Mouse (Mus musculus) ZHBTc4 (cell line): ENCODE results near the gene Anapc1.
"Not testable (repeated sequence)": the region's sequence is repeated elsewhere in the genome, so short reads cannot be mapped to it uniquely, and the experiment has no call there.

Source experiments
- DNase-seq: peaks from one replicate; pipeline ENCODE4 v3.0.0-alpha.2; 2011; ENCODE audit warnings: low read depth, low spot score

The Anapc1 gene

DNA sequence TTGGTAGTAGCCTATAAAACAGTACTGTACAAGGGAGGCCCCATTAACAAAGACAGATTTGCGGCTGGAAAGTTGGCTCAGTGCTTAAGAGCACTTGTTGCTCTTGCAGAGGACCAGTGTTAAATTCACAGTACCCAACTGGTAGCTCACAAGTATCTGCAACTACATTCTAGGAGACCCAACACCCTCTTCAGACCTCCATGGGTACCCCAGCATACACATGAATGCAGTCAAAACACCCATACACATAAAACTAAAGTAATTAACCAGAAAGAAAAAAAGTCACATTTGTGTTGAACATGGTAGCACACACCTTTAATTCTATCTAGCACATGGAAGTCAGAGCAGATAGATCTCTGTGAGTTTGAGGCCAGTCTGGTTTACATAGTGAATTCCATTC is 9.9 kb upstream of the Anapc1 start:
- no peak for DNase-seq

DNA sequence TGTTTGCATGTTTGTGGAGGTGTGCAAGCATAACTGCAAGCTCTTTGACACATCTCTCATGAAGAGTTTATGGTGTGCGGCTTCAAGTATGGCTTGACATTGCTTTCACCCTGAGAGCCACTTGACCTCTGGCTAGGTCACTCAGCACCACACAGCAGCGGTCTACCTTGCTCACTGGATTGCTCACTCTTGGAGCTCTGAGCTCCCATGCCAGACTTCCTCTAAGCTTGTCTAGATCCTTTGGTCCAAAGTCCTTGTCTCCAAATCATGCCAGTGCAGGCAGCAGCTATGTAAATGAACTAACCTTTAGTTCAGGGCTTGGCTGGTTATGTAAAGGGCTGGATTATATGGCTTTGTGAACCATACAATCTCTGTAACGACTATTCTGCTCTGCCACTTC is 9.2 kb upstream of the Anapc1 start:
- DNase-seq: no peak

DNA sequence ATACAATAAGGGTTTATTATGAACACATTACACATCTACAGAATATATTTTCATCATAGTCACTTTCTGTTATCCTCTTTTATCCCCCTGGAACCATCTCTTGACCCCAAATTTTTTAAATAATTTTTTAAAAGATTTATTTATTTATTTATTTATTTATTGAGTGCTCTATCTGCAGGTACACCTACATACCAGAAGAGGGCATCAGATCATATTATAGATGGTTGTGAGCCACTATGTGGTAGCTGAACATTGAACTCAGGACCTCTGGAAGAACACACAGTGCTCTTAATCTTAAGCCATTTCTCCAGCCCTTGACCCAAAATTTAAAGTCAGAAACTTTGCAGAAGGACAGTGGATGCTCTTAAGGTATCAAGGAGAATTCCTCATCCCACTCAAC is 7.4 kb upstream of the Anapc1 start:
- no peak for DNase-seq

DNA sequence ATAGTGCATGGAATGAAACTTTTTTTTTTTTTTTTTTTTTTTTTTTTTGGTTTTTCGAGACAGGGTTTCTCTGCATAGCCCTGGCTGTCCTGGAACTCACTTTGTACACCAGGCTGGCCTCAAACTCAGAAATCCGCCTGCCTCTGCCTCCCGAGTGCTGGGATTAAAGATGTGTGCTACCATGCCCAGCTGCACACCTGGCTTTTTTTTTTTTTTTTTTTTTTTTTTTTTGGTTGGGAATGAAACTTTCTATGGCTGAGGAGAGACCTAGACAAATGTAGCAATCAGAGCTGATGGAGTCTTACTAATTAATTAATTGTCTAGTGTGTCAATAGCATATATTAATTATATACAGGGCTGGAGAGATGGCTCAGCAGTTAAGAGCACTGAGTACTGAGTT is 6.6 kb upstream of the Anapc1 start:
- not testable (repeated sequence) for DNase-seq

DNA sequence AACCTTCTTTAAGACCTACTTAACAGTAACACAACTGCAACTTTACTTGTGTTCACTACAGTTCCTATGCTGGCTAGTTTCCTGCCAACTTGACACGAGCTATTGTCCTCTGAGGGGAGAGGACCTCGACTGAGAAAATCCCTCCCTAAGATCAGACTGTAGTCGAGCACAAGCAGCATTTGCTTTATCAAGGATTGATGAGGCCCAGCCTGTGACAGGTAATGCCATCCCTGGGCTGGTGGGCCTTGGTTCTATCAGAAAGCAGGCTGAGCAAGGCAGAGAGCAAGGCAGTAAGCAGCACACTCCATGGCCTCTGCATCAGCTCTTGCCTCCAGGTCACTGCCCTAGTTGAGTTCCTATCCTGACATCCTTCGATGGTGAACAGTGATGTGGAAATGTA is 6.0 kb upstream of the Anapc1 start:
- no peak for DNase-seq

DNA sequence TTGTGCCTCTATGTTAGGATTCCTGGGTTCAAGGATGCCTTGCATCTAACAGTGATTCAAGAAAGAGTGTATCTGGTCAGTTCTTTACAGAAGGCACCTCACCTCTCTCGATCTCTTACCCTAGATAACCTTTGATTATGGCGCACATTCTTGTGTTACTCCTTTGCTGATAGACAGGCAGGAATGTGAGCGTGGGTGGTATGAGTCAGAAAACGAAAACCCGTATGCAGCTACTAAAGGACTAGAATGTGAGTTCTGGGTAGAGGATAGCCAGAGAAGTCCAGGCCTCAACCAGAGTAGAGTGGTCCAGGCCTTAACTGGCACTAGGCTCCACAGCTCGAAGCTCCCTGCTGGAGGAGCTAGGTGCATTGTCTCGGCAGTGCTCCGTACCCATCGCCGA is 5.6 kb upstream of the Anapc1 start:
- DNase-seq: no peak

DNA sequence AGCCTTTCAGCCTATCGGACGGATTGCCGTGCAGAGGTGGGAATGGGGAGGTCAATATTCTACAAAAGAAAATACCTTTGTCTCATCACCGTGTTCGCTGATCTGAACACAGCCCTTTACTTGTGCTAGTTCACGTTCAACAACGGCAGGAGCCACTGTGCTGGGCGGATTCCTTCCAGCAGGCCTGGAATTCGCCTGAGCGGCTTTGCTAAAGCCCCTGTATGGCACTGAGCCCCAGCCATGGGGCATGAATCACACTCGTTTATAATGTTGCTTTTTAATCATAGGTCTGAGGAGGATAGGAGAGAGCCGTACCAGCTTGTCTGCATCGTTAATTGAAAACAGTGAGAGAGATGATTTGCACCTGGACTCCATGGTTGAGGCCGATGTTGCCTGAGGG is 5.1 kb upstream of the Anapc1 start:
- DNase-seq: peak; percentile 56

DNA sequence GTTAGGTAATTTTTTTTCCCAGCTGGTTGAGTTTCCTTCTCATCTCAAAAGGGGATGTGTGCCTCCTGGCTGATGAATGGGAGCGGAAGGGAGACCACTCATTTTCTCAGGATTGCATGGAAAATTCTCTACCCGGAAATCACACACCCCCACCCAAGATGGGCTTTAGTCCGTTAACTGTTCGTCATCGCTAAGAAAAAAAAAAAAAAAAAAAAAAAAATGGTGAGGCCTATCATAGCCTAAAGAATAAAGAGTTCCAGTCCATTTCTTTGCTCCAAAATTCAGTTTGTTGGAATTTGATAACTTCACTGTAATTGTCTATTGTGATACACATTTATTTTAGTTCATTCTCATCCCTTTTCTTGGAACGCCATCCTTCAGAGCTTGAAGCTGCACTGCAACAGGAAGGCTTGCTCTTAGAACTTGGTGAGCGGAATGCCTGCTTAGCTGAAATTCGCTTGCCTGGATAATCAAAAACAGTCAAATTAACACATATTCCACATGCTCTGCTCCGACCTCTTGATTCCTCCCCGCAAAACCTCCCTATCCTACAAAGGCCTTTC is 448 bp upstream of the Anapc1 start:
- DNase-seq: no peak

DNA sequence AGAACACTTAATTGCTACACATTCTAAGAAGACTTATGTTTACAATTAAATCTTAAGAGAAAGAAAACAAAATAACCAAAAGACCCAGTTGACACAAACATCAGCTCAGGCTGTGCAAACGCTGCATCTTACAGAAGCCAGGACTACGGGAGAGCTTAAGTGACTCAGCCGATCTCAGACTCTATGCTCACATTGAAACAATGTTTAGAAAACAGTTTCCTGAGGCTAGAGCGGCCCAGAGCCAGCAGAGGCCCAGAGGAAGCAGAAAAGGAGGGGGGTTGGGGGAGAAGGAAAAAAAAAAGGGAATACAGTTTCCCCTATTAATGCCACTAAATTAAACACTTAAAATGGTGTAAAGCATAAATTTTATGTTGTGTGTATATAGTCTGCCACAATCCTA is 6.5 kb downstream of the Anapc1 start:
- no peak for DNase-seq

DNA sequence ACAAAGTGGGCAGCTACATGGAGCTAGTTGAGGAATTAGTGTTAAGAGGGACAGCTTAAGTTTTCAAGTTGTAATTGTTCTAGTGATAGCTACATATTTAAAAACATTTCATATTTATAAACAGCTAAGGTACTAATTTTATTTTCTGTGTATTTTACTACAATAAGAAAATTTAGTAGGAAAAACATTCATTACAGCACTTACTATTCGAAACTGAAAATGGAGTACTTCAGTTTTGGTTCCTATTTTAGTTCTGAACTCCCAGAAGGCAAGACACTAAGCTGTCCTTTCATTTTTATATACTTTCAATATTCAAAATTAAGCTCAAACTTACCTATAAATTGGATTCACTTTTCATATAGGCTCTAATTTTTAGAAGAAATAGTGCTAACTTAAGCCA is 66.6 kb downstream of the Anapc1 start:
- DNase-seq: no peak

DNA sequence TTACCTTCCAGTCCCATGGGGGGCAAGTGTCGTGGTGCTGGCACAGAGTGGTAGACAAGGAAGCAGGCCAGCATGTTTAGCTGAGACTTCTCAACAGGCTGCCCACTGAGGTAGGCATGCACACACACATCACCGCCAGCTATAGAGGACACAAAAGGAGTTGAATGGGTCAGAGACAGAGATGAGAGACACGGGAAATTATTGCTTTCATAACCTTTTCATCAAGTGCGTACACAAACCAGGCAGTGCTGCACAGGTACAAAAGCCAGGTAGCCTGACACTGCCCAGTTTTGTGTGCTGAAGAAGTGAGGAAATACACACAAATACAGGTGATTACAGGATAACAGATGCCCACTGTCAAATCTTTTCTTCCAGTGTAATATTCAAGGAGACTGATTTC is 71.8 kb downstream of the Anapc1 start:
- DNase-seq: no peak

DNA sequence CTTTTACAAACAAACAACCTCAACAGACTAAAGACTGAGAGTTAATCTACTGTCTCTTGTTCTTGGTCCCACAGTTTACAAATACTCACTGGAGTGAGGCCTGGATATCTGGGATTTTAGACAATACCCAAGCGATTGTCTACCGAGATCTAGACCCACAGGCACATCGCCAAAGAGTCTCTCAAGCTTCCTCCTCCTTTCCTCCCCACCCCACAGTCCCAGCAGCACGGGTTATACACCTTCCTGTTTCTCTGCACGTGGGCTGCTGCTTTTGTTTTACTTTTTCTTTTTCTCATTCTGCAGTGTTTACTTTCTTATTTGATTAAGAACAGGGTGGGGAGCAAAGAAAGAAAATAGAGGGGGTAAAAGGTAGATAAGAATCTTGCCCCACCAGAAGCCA is 73.8 kb downstream of the Anapc1 start:
- DNase-seq: peak; percentile 13

DNA sequence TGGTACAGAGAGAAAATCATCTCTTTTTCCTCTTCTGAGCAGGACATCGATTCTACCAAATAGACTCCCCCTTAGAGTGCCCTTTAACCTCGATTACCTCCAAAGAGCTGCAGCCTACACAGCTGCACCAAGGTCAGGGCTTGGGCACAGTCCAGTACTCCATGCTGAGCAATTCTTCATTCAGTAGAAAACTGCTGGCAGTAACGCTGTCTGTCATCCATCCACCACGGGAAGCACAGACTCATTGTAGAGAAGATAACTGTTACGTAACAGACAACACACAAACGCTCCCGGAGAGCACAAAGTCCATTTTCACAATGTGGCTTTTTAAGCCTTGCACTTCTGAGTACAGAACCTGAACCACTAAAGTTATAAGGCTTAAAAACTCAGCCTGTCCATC is 74.9 kb downstream of the Anapc1 start:
- no peak for DNase-seq

DNA sequence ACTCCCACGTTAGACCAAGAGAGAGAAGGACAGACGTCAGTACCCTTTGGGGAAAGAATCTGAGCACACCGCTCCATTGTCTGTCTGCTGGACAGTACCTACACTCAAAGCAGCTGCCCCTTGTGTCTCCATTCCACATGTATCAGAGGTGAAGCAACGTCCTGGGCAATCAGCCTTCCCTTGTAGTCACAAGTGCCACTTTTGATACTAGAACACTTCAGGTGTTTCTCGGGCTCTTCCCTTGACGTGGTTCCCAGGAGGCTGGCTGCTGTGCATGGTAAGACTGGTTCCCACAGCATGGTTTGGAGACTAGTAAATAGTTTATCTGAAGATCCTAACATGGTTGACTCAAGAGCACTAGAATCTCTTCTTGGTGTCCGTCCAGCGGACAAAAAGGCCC is 76.0 kb downstream of the Anapc1 start:
- DNase-seq: no peak

DNA sequence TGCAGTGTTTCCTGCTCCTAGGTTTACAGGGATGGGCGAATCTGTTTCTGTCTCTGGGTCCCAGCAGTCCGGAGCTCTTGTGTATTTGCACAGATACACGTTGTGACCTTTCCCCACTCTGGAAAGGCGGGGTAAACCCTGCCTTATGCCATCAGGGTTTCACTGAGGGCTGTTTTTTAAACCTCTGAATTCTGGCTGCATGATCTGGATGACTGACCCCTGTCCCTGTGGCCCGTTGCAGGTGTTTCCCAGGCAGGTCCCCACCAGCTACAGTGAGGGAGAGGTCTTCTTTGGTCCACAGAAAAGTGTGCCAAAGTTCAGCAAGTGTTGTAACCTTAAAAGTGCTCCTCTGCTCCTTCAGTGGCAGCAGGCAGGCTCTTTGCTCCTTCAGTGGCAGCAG is 77.9 kb downstream of the Anapc1 start:
- no peak for DNase-seq

DNA sequence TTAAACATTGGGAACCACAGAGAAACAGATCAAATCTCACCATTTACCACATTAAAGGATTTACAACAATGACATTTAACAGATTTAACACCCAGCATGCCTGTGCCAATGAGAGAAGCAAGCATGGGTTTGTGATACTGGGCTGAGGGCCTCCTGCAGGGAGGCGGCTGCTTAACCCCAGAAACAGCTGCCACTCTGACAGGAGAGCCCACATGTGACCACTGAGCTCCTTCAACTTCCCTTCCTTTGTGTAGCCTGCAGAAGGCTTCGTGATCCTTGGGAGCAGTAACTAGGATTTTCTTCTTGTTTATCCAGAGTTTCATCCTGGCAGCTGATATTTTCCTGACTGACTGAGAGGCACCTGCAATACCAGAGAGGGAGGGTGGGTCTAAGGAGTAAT is 85.7 kb downstream of the Anapc1 start:
- no peak for DNase-seq

DNA sequence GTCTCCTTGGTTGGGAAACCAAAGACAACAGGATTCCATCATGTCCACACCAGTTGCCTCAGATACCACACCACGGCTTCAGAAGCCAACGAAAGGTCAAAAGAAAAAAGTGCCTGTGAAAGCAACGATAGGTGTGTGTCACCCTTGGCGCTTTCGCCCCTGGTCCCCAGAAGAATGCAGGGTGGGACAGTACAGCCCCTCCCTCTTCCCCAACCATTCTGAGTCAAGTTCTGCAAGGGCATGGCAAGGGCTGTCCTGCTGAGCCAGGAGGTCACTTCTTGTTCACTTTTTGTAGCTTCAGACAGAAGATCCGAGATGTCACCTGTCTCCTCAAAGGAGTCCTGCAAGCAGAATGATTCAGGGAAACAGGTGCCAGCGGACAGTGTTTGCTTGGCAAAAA is 94.9 kb downstream of the Anapc1 start:
- peak; percentile 81 for DNase-seq

DNA sequence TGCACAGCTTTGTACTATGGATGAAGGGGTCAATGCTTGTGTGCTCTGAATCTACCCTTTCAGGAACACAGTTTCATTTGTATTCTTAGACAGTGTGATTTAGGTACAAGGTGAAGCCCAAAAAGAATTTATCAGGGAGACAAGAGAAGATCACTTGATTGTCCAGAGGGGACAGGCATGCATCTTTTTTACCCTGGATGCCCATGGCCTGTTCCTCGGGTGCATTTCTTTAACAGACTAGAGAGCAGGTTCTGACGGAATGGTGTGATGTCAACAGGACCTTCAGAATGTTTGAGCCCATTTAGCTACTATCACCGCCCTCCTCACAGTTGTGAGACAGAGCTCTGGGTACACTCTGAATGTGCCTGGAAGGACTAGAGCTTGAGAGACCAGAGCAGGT is 96.3 kb downstream of the Anapc1 start, which contains the start of gene Spdye4c:
Spdye4c (plus strand) TSS at position 301 of the 400 bp plus-strand sequence.
- no peak for DNase-seq

DNA sequence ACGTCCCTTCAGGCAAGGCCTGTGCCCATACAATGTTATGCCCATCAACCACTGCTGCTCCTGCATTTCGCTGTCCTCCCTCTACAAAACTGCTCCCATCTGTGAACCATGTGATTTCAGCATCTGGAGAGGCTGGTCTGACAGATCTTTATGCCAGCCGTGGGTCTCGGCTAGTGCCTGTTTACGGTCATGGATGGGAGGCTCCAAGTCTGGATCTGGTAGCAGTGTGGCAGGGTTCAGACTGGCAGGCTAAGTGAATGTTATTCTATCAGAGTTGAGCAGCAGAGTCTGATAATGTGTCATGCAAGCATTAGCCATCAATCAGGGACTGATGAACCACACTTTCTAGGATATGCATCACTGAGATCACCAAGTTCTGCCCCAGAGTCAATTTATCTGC is 104.3 kb downstream of the Anapc1 start:
- no peak for DNase-seq

DNA sequence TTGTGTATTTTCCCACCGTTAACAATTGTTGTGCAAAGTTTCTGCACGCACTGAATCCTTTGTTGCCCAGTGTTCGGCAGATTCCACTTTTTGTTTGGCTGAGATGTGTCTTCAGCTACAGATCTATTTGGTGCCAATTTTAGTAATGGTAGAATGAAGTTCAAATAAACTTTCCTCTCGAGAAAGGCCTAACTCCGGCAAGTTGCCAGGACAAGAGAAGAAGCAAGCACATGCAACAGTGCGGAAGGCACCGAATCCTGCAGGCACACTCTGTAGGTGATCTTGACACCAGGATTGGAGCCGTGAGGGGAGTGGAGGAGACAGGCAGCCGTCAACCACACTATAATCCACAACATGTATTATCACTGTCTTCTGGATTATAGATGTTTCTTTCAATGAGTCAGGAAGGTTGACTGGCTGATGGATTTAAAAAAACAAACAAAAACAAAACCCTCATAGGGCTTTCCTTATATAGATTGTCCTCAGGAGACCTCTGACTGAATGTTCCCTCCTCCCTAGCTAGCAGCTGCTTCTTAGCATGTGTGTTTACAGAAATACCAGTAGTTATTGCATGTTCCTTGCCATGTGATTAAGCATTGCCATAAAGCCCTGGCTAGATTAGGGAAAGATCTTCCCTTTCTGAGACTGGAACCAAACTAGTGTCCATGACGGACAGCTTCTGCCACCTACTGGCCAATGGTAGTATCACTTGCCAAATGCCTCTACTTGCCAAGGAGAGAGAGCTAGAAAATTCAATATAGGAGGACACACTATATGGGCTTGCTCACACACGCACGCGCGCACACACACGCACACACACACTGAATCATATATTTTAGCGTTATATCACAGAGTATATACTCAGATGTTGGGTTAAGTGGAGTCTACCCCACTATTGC is 114.2 kb downstream of the Anapc1 start:
- DNase-seq: peak; percentile 78

DNA sequence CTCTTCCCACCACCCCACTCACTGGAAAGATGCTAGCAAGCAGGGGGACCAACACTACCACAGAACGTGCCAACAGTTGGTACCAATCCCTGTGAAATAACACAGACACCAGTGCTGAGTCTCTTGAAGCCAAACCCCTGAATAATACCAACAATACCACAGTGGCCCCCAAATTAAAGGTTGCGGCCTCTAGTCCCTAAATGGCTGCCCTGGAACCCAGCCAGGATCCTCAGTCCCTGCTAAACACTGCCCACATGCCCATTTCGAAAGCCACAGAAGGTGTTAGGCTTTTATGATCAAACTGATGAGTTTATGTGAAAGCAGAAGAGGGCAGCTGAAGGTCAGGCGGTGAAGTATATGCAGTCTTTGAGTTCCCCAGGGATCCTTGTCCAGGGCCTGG is 116.2 kb downstream of the Anapc1 start:
- DNase-seq: no peak

DNA sequence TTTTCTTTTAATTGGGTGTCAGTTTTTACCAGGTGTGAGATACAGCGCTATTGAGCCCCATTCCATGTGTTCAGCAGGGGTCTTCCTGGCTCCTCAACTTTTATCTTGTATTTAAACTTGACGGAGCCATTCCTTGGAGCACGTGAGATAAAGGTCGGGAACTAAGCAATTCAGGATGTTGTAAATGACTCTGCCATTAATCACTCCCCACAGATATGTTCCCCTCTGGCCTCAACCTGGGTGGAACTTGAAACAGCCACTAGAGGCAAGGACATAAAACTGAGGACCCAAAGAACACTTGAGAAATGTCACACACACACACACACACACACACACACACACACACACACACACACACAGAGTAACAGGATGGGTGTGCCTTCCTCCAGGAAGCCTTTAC is 118.7 kb downstream of the Anapc1 start:
- no peak for DNase-seq

DNA sequence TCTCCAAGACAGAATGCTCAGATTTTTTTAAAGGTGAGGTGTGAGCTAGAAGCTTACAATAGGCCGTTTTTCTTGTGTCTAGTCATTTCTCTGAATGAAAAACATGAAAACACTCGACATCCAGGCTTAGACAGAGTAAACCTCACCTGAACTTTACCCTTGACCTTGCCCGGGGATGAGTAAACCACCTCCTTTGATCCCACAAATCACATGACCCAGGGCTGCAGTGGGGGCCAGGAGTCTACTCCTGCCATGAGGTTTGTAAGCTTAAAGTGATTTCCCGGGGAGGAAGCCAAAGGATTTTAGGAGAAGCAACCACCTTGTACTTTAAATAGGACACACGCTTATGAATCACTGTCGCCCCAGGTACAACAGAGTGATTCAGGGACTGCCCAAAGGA is 119.2 kb downstream of the Anapc1 start:
- DNase-seq: peak; percentile 39
